Mouse (Mus musculus) kidney, postnatal 4 days (tissue): ENCODE measurements around the gene Capn13.

ENCODE experiments used
- DNase-seq, 2 experiments: peaks; one replicate each; pipeline ENCODE4 v3.0.0; 2021; ENCODE audit warnings: mixed read lengths in 2 of 2

Gene Capn13

GRCm38 (mm10) chr17:73400862-73401261 is at the start of gene Capn13:
Capn13 (minus strand) TSS chr17:73400866.
- peak in 1 of 2 experiments; percentile 8 for DNase-seq

GRCm38 (mm10) chr17:73449104-73449503 is 48.4 kb upstream of the Capn13 start:
- no peak for DNase-seq

- no peak for DNase-seq
Measured at GRCm38 (mm10) chr17:73440798-73441197, 40.1 kb upstream of the Capn13 start.

- no peak for DNase-seq
Measured at GRCm38 (mm10) chr17:73432564-73433006, 31.9 kb upstream of the Capn13 start.

- no peak for DNase-seq
Measured at GRCm38 (mm10) chr17:73432058-73432457, 31.4 kb upstream of the Capn13 start.

- DNase-seq, result no peak
Measured at GRCm38 (mm10) chr17:73417382-73417781, 16.7 kb upstream of the Capn13 start.

GRCm38 (mm10) chr17:73416181-73416795 is 15.6 kb upstream of the Capn13 start:
- DNase-seq, result no peak

- peak in 1 of 2 experiments; percentile 12 for DNase-seq
Measured at GRCm38 (mm10) chr17:73411817-73412216, 11.2 kb upstream of the Capn13 start.

GRCm38 (mm10) chr17:73401272-73401671 is 606 bp upstream of the Capn13 start:
- no peak for DNase-seq

- DNase-seq, result no peak
Measured at GRCm38 (mm10) chr17:73399136-73399535, 1.5 kb downstream of the Capn13 start.

- DNase-seq, result no peak
Measured at GRCm38 (mm10) chr17:73393361-73393760, 7.3 kb downstream of the Capn13 start.

- no peak for DNase-seq
Measured at GRCm38 (mm10) chr17:73391771-73392170, 8.9 kb downstream of the Capn13 start.

GRCm38 (mm10) chr17:73390191-73391089 is 10.2 kb downstream of the Capn13 start:
- DNase-seq, result peak; percentile 32 to 58

GRCm38 (mm10) chr17:73389336-73389735 is 11.3 kb downstream of the Capn13 start:
- DNase-seq, result peak; percentile 17 to 44

- DNase-seq, result no peak
Measured at GRCm38 (mm10) chr17:73386581-73386980, 14.1 kb downstream of the Capn13 start.

- no peak for DNase-seq
Measured at GRCm38 (mm10) chr17:73385940-73386339, 14.7 kb downstream of the Capn13 start.

- no peak for DNase-seq
Measured at GRCm38 (mm10) chr17:73382327-73383014, 18.2 kb downstream of the Capn13 start.

GRCm38 (mm10) chr17:73381681-73382080 is 19.0 kb downstream of the Capn13 start:
- DNase-seq, result no peak

GRCm38 (mm10) chr17:73377778-73378484 is 22.7 kb downstream of the Capn13 start:
- DNase-seq, result no peak

GRCm38 (mm10) chr17:73367334-73367733 is 33.3 kb downstream of the Capn13 start:
- DNase-seq, result no peak

GRCm38 (mm10) chr17:73361054-73361453 is 39.6 kb downstream of the Capn13 start:
- DNase-seq, result no peak

- DNase-seq, result no peak
Measured at GRCm38 (mm10) chr17:73343632-73344390, 56.9 kb downstream of the Capn13 start.
